In the genomic region with DNA sequence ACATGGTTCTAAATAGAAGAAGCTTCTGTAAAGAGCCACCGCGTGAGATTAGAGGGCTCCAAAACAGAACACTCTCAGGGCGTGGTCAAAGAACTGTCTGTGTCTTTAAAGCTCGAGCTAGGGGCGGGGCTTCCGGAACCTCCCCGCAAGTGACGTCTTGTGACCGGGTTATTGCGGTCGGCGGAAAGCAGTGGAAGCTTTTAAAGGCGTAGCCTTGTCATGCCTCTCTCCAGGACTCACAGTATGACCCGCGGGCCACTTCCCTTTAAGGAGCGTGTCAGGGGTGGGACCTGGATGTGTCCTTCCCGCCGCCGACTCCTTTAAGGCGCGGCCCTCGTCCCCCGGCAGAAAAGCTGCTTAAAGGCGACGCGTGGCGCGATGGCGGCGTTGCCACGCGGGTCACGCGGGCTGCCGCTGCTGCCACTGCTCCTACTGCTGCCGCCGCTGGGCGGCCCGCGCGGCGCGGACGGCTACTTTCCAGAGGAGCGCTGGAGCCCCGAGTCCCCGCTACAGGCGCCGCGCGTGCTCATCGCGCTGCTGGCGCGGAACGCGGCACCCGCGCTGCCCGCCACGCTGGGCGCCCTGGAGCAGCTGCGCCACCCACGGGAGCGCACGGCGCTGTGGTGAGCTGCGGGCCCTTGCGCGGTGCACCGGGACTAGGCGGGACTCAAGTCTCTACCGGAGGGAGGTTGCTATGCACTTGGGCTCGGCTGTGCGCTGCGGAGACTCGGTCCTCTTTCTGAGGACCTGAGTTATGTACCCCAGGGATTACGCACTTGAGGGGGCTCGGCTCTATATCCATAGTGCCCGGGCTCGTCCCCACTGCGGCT, we compare ENCODE assay signal across 8 mouse cellular contexts. TPM values are rescaled to one million over a fixed set of nuclear protein-coding genes. Genes with fewer than 3 reads are reported as not detected.
DNase-seq lines count a peak whose midpoint lies in the region; ATAC-seq lines count a peak whose summit lies in the region.

A gene (plus strand): TSS at position 177 of the 830 bp plus-strand sequence.

- H3K9ac ChIP-seq in hindbrain, embryonic 16.5 days (ENCODE audit: low read depth, low read length), result peak within 1 kb of the TSS; percentile 89

- H3K4me1 ChIP-seq in hindbrain, embryonic 16.5 days (ENCODE audit: control insufficient read depth, insufficient read depth, low read depth, low read length), result peaks cover 12% of the 10 kb centered on the region

- peak within 1 kb of the TSS; percentile 87 for H3K4me3 ChIP-seq in hindbrain, embryonic 16.5 days (ENCODE audit: low read length)
- peak within 1 kb of the TSS; percentile 85 for H3K4me3 ChIP-seq in macrophage (ENCODE audit: inconsistent target)

- no peaks in the 10 kb centered on the region for H3K9me3 ChIP-seq in hindbrain, embryonic 16.5 days (ENCODE audit: control insufficient read depth, low read length)

- peak; percentile 99 for ATAC-seq in hindbrain, embryonic 16.5 days

- H3K79me2 ChIP-seq in macrophage (ENCODE audit: inconsistent target), result peaks cover 35% of the 10 kb centered on the region

- peak within 1 kb of the TSS; percentile 89 for H3K4me2 ChIP-seq in hindbrain, embryonic 16.5 days (ENCODE audit: low read length)

- peaks cover 12% of the 10 kb centered on the region; the same call in 1 of the 2 replicates for H3K36me3 ChIP-seq in hindbrain, embryonic 16.5 days (ENCODE audit: control insufficient read depth, insufficient read depth, low read length)
- peaks cover 19% of the 10 kb centered on the region; the same call in 1 of the 2 replicates for H3K36me3 ChIP-seq in macrophage (ENCODE audit: inconsistent target)

- peak; percentile 99 for DNase-seq in WW6 (ENCODE audit: low read depth, low spot score)
- peak; percentile 76 to 92 for DNase-seq in cerebellum, postnatal 4 days (ENCODE audit: low spot score in 2 of 2)
- DNase-seq in gastrocnemius, adult 18-20 months (ENCODE audit: low spot score), result peak; percentile 99
- DNase-seq in left cerebral cortex, adult 18-20 months (ENCODE audit: low spot score in 2 of 2), result peak; percentile 96 to 98
- peak; percentile 99 for DNase-seq in right cerebral cortex, adult 18-20 months
- peak; percentile 80 for DNase-seq in urinary bladder, postnatal 10 days (ENCODE audit: low spot score)

- under 1% methylated on average over 64 of the region's 82 CpGs for WGBS in hindbrain, embryonic 16.5 days
- under 1% methylated on average over 67 of the region's 82 CpGs for WGBS in macrophage (ENCODE audit: missing documents)

- H3K27me3 ChIP-seq in hindbrain, embryonic 16.5 days (replicated peaks; ENCODE audit: control insufficient read depth, insufficient read depth, low read length), result no peaks in the 10 kb centered on the region

- peak within 1 kb of the TSS; percentile 92 for H3K27ac ChIP-seq in hindbrain, embryonic 16.5 days (ENCODE audit: low read depth, low read length)
- H3K27ac ChIP-seq in macrophage, result peak within 1 kb of the TSS; percentile 76

RNA-seq across cellular contexts. Expression of the gene that starts here (rescaled TPM):
- 10 to 100 TPM; 37.3 to 37.4 TPM for total RNA-seq in gastrocnemius, adult 18-20 months (2021)
- polyA plus RNA-seq in hindbrain, embryonic 16.5 days (2015; fragmentation: Nextera tagmentation; extraction: Ambion mirVana), result 62.1 and 74.1 TPM in 2 replicates
- total RNA-seq in left cerebral cortex, adult 18-20 months (2021), result 10 to 100 TPM; 46.9 to 49.8 TPM
- 100 to 1,000 TPM in 25 of 26 experiments, 10 to 100 TPM in 1; 52.6 to 373 (median 197) TPM for total RNA-seq in macrophage (2018; cell fraction: chromatin; rRNA removed)
- 100 to 1,000 TPM in 14 of 26 experiments, 10 to 100 TPM in 12; 66.6 to 163 (median 101) TPM for total RNA-seq in macrophage (2018; cell fraction: cytosol; rRNA removed)
- 100 to 1,000 TPM in 25 of 26 experiments, 10 to 100 TPM in 1; 81.7 to 306 (median 176) TPM for total RNA-seq in macrophage (2018; cell fraction: nucleus; rRNA removed)
- polyA plus RNA-seq in macrophage (2018), result 108 to 170 TPM (median 143 TPM) in 3 replicates

Comparison
In these comparisons a context has a peak if more than half of its experiments do, and no peak if none do; other contexts are left out.
1. Peak in every context shown above with its lines: DNase-seq, ATAC-seq, H3K4me3 ChIP-seq and H3K27ac ChIP-seq.